Mouse (Mus musculus): ENCODE data around the gene Stk10.

Gene Stk10

GRCm38 (mm10) chr11:32568060-32568459, 35.0 kb downstream of the Stk10 start:
- no peak for DNase-seq (ENCODE audit: low spot score)

- DNase-seq (ENCODE audit: low spot score): no peak
Measured at GRCm38 (mm10) chr11:32568637-32569293, 35.7 kb downstream of the Stk10 start.

GRCm38 (mm10) chr11:32571103-32571502, 38.0 kb downstream of the Stk10 start:
- no peak for DNase-seq (ENCODE audit: low spot score)

GRCm38 (mm10) chr11:32573669-32574068, 40.6 kb downstream of the Stk10 start:
- DNase-seq (ENCODE audit: low spot score): no peak

- no peak for DNase-seq (ENCODE audit: low spot score)
Measured at GRCm38 (mm10) chr11:32575964-32576759, 43.1 kb downstream of the Stk10 start.

- no peak for DNase-seq (ENCODE audit: low spot score)
Measured at GRCm38 (mm10) chr11:32576760-32577050, 43.6 kb downstream of the Stk10 start.

- peak; percentile 36 for DNase-seq (ENCODE audit: low spot score)
Measured at GRCm38 (mm10) chr11:32580305-32580947, 47.3 kb downstream of the Stk10 start.

GRCm38 (mm10) chr11:32581031-32581430, 47.9 kb downstream of the Stk10 start:
- DNase-seq (ENCODE audit: low spot score): no peak

- no peak for DNase-seq (ENCODE audit: low spot score)
Measured at GRCm38 (mm10) chr11:32582813-32583212, 49.7 kb downstream of the Stk10 start.

- DNase-seq (ENCODE audit: low spot score): no peak
Measured at GRCm38 (mm10) chr11:32585996-32586395, 52.9 kb downstream of the Stk10 start.

- DNase-seq (ENCODE audit: low spot score): no peak
Measured at GRCm38 (mm10) chr11:32587191-32588089, 54.3 kb downstream of the Stk10 start.

GRCm38 (mm10) chr11:32588090-32588891, 55.2 kb downstream of the Stk10 start:
- DNase-seq (ENCODE audit: low spot score): peak; percentile 41

- no peak for DNase-seq (ENCODE audit: low spot score)
Measured at GRCm38 (mm10) chr11:32588892-32589172, 55.7 kb downstream of the Stk10 start.

- DNase-seq (ENCODE audit: low spot score): no peak
Measured at GRCm38 (mm10) chr11:32589201-32589600, 56.1 kb downstream of the Stk10 start.

- no peak for DNase-seq (ENCODE audit: low spot score)
Measured at GRCm38 (mm10) chr11:32589791-32590190, 56.7 kb downstream of the Stk10 start.

- no peak for DNase-seq (ENCODE audit: low spot score)
Measured at GRCm38 (mm10) chr11:32590205-32590604, 57.1 kb downstream of the Stk10 start.

- no peak for DNase-seq (ENCODE audit: low spot score)
Measured at GRCm38 (mm10) chr11:32591921-32592850, 59.1 kb downstream of the Stk10 start.

- DNase-seq (ENCODE audit: low spot score): no peak
Measured at GRCm38 (mm10) chr11:32593081-32593480, 60.0 kb downstream of the Stk10 start.

GRCm38 (mm10) chr11:32594122-32594521, 61.0 kb downstream of the Stk10 start:
- DNase-seq (ENCODE audit: low spot score): no peak

GRCm38 (mm10) chr11:32600371-32600770, 67.3 kb downstream of the Stk10 start:
- DNase-seq (ENCODE audit: low spot score): no peak

All from c-Kit-positive CD71-positive TER-119-positive erythroid progenitor cells, embryonic 14.5 days (primary cell).